Mouse (Mus musculus) stomach, embryonic 15.5 days (tissue): ENCODE measurements at regions not wholly inside any gene's neighbourhood (a gene's known extent, or its start where the extent isn't known, plus 50 kb on each side); places are given as distances from the start of the nearest gene placed in this dataset.
A peak's percentile ranks its signal among the peaks of the same experiment; 100 is the strongest.

Experiments used
- ATAC-seq: fragments of 200-750 bp; cut with Nextera tagmentation; 2 replicates; pipeline ENCODE4 v1.8.0; 2017; ENCODE audit warnings: low read depth, moderate number of reproducible peaks, moderate TSS enrichment; ENCODE audit not compliant: insufficient read depth, low FRiP score
- H3K27ac ChIP-seq: fragments of 300-500 bp; sonication (generic); 2 replicates; pipeline ENCODE4 v1.5.1; 2015; ENCODE audit warnings: mild to moderate bottlenecking, inconsistent platforms
- H3K27me3 ChIP-seq: fragments of 300-500 bp; sonication (generic); replicated peaks from 2 replicates; pipeline ENCODE4 v1.6.1; 2015; ENCODE audit warnings: inconsistent platforms
- H3K36me3 ChIP-seq: fragments of 300-500 bp; sonication (generic); 2 replicates; pipeline ENCODE4 v1.6.1; 2015; ENCODE audit warnings: inconsistent platforms
- H3K4me1 ChIP-seq: fragments of 300-500 bp; sonication (generic); 2 replicates; pipeline ENCODE4 v1.6.1; 2015; ENCODE audit warnings: inconsistent platforms
- H3K4me2 ChIP-seq: fragments of 300-500 bp; sonication (generic); 2 replicates; pipeline ENCODE4 v1.6.1; 2015; ENCODE audit warnings: mild to moderate bottlenecking, inconsistent platforms
- H3K4me3 ChIP-seq: fragments of 300-500 bp; sonication (generic); replicated peaks from 2 replicates; pipeline ENCODE4 v1.5.1; 2015; ENCODE audit warnings: inconsistent platforms
- H3K9ac ChIP-seq: fragments of 300-500 bp; sonication (generic); 2 replicates; pipeline ENCODE4 v1.6.1; 2015; ENCODE audit warnings: inconsistent platforms
- H3K9me3 ChIP-seq: fragments of 300-500 bp; sonication (generic); 2 replicates; pipeline ENCODE4 v1.6.1; 2016; ENCODE audit warnings: inconsistent platforms
- WGBS: fragments of 180-500 bp; shearing (Covaris S2); methylation state at CpG from one replicate; pipeline ENCODE4 v1.1.7; 2015; 5-methylcytosine and 5-hydroxymethylcytosine counted together

- no peaks in the 10 kb centered on the region for H3K36me3 ChIP-seq
- no peaks in the 10 kb centered on the region for H3K9me3 ChIP-seq
- H3K4me1 ChIP-seq = 0 out of 2 replicates have a peak, but pooled peaks cover 4% of the 10 kb centered on the region
- ATAC-seq = no peak
- H3K27ac ChIP-seq = no peak overlapping the region
- no peak overlapping the region for H3K9ac ChIP-seq
- 47% methylated on average over 11 of the region's 11 CpGs for WGBS
- H3K4me2 ChIP-seq = no peak overlapping the region
- no peak overlapping the region for H3K4me3 ChIP-seq
- no peaks in the 10 kb centered on the region for H3K27me3 ChIP-seq
Observed at GRCm38 (mm10) chr8:12487201-12487600, 85.6 kb upstream of the Spaca7 start.

GRCm38 (mm10) chr8:12489194-12489593 lies 83.6 kb upstream of the Spaca7 start:
- H3K9me3 ChIP-seq = no peaks in the 10 kb centered on the region
- ATAC-seq = no peak
- H3K27ac ChIP-seq = no peak overlapping the region
- H3K27me3 ChIP-seq = no peaks in the 10 kb centered on the region
- no peaks in the 10 kb centered on the region for H3K36me3 ChIP-seq
- no peak overlapping the region for H3K9ac ChIP-seq
- 0 out of 2 replicates have a peak, but pooled peaks cover 4% of the 10 kb centered on the region for H3K4me1 ChIP-seq
- 85% methylated on average over 5 of the region's 5 CpGs for WGBS
- H3K4me3 ChIP-seq = no peak overlapping the region
- no peak overlapping the region for H3K4me2 ChIP-seq

GRCm38 (mm10) chr8:12491472-12491871 lies 81.4 kb upstream of the Spaca7 start:
- Histone ChIP-seq H3K4me1 (no peaks in the 10 kb centered on the region), H3K9me3 (no peaks in the 10 kb centered on the region), H3K27me3 (no peaks in the 10 kb centered on the region), H3K27ac (no peak overlapping the region), H3K9ac (no peak overlapping the region), H3K36me3 (no peaks in the 10 kb centered on the region), H3K4me3 (no peak overlapping the region), H3K4me2 (no peak overlapping the region)
- ATAC-seq = no peak
- 58% methylated on average over 6 of the region's 6 CpGs for WGBS

GRCm38 (mm10) chr8:12492461-12492860 lies 80.4 kb upstream of the Spaca7 start:
- Histone ChIP-seq H3K36me3 (no peaks in the 10 kb centered on the region), H3K4me3 (no peak overlapping the region), H3K27ac (no peak overlapping the region), H3K4me1 (no peaks in the 10 kb centered on the region), H3K4me2 (no peak overlapping the region), H3K9me3 (no peaks in the 10 kb centered on the region), H3K9ac (no peak overlapping the region), H3K27me3 (no peaks in the 10 kb centered on the region; the same call in 1 of the 2 replicates)
- 55% methylated on average over 2 of the region's 2 CpGs for WGBS
- no peak for ATAC-seq

- H3K4me2 ChIP-seq = no peak overlapping the region
- no peak for ATAC-seq
- H3K9me3 ChIP-seq = no peaks in the 10 kb centered on the region
- peaks cover 11% of the 10 kb centered on the region for H3K27me3 ChIP-seq
- H3K27ac ChIP-seq = no peak overlapping the region
- H3K9ac ChIP-seq = no peak overlapping the region
- 63% methylated on average over 9 of the region's 9 CpGs for WGBS
- H3K4me3 ChIP-seq = no peak overlapping the region
- no peaks in the 10 kb centered on the region for H3K36me3 ChIP-seq
- no peaks in the 10 kb centered on the region for H3K4me1 ChIP-seq
Observed at GRCm38 (mm10) chr8:12494559-12494958, 78.3 kb upstream of the Spaca7 start.

- Histone ChIP-seq H3K27me3 (peaks cover 37% of the 10 kb centered on the region), H3K4me3 (no peak overlapping the region), H3K27ac (no peak overlapping the region), H3K36me3 (no peaks in the 10 kb centered on the region), H3K4me1 (0 out of 2 replicates have a peak, but pooled peaks cover 5% of the 10 kb centered on the region), H3K9ac (no peak overlapping the region), H3K9me3 (no peaks in the 10 kb centered on the region), H3K4me2 (no peak overlapping the region)
- WGBS = 13% methylated on average over 6 of the region's 6 CpGs
- ATAC-seq = no peak
Observed at GRCm38 (mm10) chr8:12497420-12497819, 75.4 kb upstream of the Spaca7 start.

- no peak overlapping the region for H3K9ac ChIP-seq
- H3K4me2 ChIP-seq = no peak overlapping the region
- H3K4me1 ChIP-seq = 0 out of 2 replicates have a peak, but pooled peaks cover 8% of the 10 kb centered on the region
- no peak overlapping the region for H3K4me3 ChIP-seq
- ATAC-seq = no peak
- WGBS = 18% methylated on average over 5 of the region's 5 CpGs
- H3K27ac ChIP-seq = no peak overlapping the region
- H3K9me3 ChIP-seq = no peaks in the 10 kb centered on the region
- H3K36me3 ChIP-seq = no peaks in the 10 kb centered on the region
- H3K27me3 ChIP-seq = peaks cover 53% of the 10 kb centered on the region
Observed at GRCm38 (mm10) chr8:12499658-12500057, 73.2 kb upstream of the Spaca7 start.

GRCm38 (mm10) chr8:12500291-12500690 lies 72.5 kb upstream of the Spaca7 start:
- no peak overlapping the region for H3K4me3 ChIP-seq
- H3K9me3 ChIP-seq = no peaks in the 10 kb centered on the region
- H3K4me2 ChIP-seq = no peak overlapping the region
- no peak overlapping the region for H3K9ac ChIP-seq
- peaks cover 59% of the 10 kb centered on the region for H3K27me3 ChIP-seq
- no peak overlapping the region for H3K27ac ChIP-seq
- WGBS = 42% methylated on average over 3 of the region's 3 CpGs
- ATAC-seq = no peak
- H3K4me1 ChIP-seq = 0 out of 2 replicates have a peak, but pooled peaks cover 8% of the 10 kb centered on the region
- no peaks in the 10 kb centered on the region for H3K36me3 ChIP-seq

GRCm38 (mm10) chr8:12501824-12502223 lies 71.0 kb upstream of the Spaca7 start:
- Histone ChIP-seq H3K27ac (no peak overlapping the region), H3K4me2 (peak overlapping the region; percentile 50), H3K27me3 (peaks cover 70% of the 10 kb centered on the region), H3K4me1 (0 out of 2 replicates have a peak, but pooled peaks cover 8% of the 10 kb centered on the region), H3K36me3 (no peaks in the 10 kb centered on the region), H3K9ac (no peak overlapping the region), H3K9me3 (no peaks in the 10 kb centered on the region), H3K4me3 (peak overlapping the region; percentile 27; the same call in 1 of the 2 replicates)
- no peak for ATAC-seq
- WGBS = 6% methylated on average over 11 of the region's 11 CpGs

- WGBS = under 1% methylated on average over 22 of the region's 22 CpGs
- Histone ChIP-seq H3K9ac (no peak overlapping the region), H3K4me2 (peak overlapping the region; percentile 50), H3K27ac (no peak overlapping the region), H3K4me1 (0 out of 2 replicates have a peak, but pooled peaks cover 8% of the 10 kb centered on the region), H3K27me3 (peaks cover 75% of the 10 kb centered on the region), H3K9me3 (no peaks in the 10 kb centered on the region), H3K4me3 (peak overlapping the region; percentile 27), H3K36me3 (no peaks in the 10 kb centered on the region)
- no peak for ATAC-seq
Observed at GRCm38 (mm10) chr8:12502321-12502775, 70.5 kb upstream of the Spaca7 start.

GRCm38 (mm10) chr8:12502856-12503255 lies 70.0 kb upstream of the Spaca7 start:
- no peak for ATAC-seq
- Histone ChIP-seq H3K4me1 (0 out of 2 replicates have a peak, but pooled peaks cover 8% of the 10 kb centered on the region), H3K4me2 (peak overlapping the region; percentile 50; the same call in 1 of the 2 replicates), H3K27ac (no peak overlapping the region), H3K36me3 (no peaks in the 10 kb centered on the region), H3K27me3 (peaks cover 73% of the 10 kb centered on the region), H3K9ac (no peak overlapping the region), H3K4me3 (peak overlapping the region; percentile 27; the same call in 1 of the 2 replicates), H3K9me3 (no peaks in the 10 kb centered on the region)
- 10% methylated on average over 6 of the region's 6 CpGs for WGBS

- peaks cover 71% of the 10 kb centered on the region for H3K27me3 ChIP-seq
- no peak overlapping the region for H3K4me2 ChIP-seq
- ATAC-seq = no peak
- no peak overlapping the region for H3K4me3 ChIP-seq
- no peak overlapping the region for H3K27ac ChIP-seq
- no peaks in the 10 kb centered on the region for H3K9me3 ChIP-seq
- WGBS = 7% methylated on average over 14 of the region's 14 CpGs
- 0 out of 2 replicates have a peak, but pooled peaks cover 8% of the 10 kb centered on the region for H3K4me1 ChIP-seq
- H3K36me3 ChIP-seq = no peaks in the 10 kb centered on the region
- H3K9ac ChIP-seq = no peak overlapping the region
Observed at GRCm38 (mm10) chr8:12503344-12503743, 69.5 kb upstream of the Spaca7 start.

- Histone ChIP-seq H3K4me2 (no peak overlapping the region), H3K36me3 (no peaks in the 10 kb centered on the region), H3K9me3 (no peaks in the 10 kb centered on the region), H3K27me3 (peaks cover 71% of the 10 kb centered on the region), H3K9ac (no peak overlapping the region), H3K4me1 (0 out of 2 replicates have a peak, but pooled peaks cover 8% of the 10 kb centered on the region), H3K27ac (no peak overlapping the region), H3K4me3 (no peak overlapping the region)
- WGBS = 4% methylated on average over 11 of the region's 11 CpGs
- no peak for ATAC-seq
Observed at GRCm38 (mm10) chr8:12504240-12504639, 68.6 kb upstream of the Spaca7 start.
